Mouse (Mus musculus) layer of hippocampus, postnatal 10 days (tissue): ENCODE measurements around the gene Kcnab3. TPM values are rescaled to one million over a fixed set of nuclear protein-coding genes. Genes with fewer than 3 reads are reported as not detected.
"Not testable (repeated sequence)": the region's sequence is repeated elsewhere in the genome, so short reads cannot be mapped to it uniquely, and the experiment has no call there.

Experiments used
- DNase-seq, 2 experiments: peaks; one replicate each; pipeline ENCODE4 v3.0.0; 2021; ENCODE audit warnings: low spot score in 2 of 2
- long read RNA-seq: library from polyadenylated mRNA; stranded (forward); transcript quantifications from one replicate; pipeline ENCODE4 v2.0.0, GENCODE M21; 2023
- total RNA-seq, 2 experiments: library from RNA; stranded (reverse); gene quantifications; 2 replicates each; pipeline ENCODE4 v1.2.3; 2021

The Kcnab3 gene
- 10 to 100 TPM; 12.3 to 14.7 TPM for total RNA-seq
- long read RNA-seq, transcript Kcnab3-201 (14 exons, 2,538 nt), result major isoform, 11 of 16 reads
- long read RNA-seq, partial matches to known transcripts, result 3 of 16 reads
- long read RNA-seq, other reads (novel, unspliced or antisense), result 2 of 16 reads

DNA sequence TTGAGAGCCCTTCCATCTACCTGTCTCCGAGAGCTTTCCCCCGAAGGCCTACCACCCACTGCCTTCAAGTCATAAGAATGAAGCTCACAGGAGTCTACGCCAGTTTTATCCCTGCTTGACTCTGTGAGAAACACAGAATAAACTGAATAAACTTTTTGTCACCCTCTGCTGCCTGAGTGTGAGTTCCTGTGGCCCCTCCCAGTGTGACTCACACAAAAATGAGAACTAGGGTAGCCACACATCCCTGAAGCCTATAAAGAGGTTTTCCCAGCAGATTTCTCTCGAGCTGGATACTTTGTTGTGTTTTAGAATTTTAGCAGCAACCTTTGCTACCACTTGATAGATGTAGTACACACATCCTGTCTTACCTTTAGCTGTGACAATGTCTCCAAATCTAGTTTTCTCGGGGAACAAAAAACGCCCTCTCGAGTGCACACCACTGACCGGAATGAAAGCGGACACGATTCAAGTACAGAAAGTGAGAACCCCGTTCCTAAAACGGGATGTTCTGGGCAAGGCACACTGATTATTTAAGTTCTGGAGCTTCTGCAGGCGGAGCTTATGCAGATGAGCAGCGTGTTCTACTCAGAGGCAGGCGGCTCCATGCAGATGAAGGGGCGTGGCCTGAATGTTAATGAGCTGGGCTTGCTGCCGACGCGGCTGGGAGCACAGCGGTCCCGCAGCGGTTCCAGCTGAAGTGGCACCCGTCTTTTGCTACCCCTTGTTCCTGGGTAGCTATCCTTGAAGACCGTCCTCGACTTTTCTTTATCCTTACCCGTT, at the start of gene Kcnab3:
TSS of gene Kcnab3 (plus strand) at position 631 of the 780 bp plus-strand sequence.
- DNase-seq, result peak; percentile 81 to 82

GRCm38 (mm10) chr11:69277267-69277666, 48.8 kb upstream of the Kcnab3 start:
- DNase-seq, result no peak

DNA sequence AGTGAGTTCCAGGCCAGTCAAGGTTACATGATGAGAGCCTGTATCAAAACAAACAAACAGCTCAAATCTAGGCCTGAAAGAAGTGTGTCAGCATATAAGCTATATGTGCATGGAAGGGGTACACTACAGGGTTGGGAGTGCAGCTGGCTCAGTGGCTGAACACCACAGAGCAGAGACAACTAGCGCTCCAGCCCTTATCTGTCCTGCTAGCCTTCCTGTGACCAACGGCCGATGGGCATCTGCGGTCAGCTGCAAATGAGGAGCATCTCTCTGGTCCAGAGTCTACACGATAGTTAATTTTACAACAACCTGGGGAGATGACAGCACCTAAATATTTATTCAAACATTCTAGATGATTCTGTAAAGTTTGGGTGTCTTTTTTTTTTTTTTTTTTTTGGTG, 34.9 kb upstream of the Kcnab3 start:
- DNase-seq, result no peak

GRCm38 (mm10) chr11:69295286-69295685, 30.8 kb upstream of the Kcnab3 start:
- DNase-seq, result no peak

- DNase-seq, result no peak
These were observed 28.3 kb upstream of the Kcnab3 start for GRCm38 (mm10) chr11:69297799-69298198.

DNA sequence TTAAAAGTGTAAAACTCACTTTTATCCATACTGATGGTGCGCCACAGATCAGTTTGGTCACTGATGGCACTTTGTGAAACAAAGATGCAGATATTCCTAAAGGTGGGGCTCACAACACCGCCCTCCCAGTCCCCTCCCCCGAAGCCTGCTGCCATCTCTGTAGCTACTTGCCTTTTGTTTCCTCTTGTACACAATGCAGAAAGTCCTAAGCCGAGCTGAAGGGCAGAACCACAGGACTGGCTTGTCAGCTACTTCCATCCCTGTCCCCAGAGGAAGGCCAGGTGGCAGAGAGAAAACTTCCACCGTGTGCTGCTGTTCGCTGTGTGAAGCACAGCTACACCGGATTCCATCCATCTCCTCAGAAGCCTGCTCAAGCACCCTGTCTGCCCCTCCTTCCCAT, 27.8 kb upstream of the Kcnab3 start:
- DNase-seq, result no peak

DNA sequence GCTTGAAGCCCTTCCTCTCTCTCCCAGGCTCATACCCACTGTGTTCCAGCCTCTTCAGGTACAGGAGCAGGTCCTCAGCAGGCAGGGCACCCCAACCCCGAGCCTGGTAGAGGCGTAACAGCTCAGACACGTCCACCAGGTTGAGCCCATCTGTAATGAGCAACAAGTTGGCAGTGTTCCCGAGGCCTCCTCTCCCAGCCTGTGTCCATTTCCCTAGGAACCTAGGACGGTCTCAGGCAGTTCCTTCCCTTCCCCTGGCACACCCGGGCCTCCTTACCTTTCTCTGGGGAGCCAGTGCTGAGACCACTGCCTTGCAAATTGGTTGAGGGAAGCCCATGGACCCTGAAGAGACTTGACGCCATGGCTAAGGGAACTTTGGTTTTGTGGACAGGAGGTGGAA, 23.2 kb upstream of the Kcnab3 start:
- DNase-seq, result no peak

DNA sequence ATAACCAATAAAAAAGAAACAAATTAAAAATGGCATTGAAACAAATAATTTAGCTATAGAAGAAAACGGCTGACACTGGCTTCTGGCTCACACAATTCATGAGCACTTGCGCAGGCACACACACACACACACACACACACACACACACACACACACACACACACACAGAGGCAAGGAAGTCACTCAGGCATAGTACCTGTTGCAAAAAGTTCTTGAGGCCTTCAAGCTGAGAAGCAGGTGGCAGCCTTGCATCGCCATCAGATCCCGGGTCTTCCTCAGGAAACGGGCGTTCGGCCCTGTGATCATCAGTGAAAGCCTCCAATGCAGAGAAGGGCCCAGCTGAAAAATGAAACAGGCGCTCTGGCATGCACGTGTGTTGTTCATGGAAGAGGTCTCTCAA, 20.8 kb upstream of the Kcnab3 start:
- no peak for DNase-seq

GRCm38 (mm10) chr11:69306039-69306438, 20.0 kb upstream of the Kcnab3 start:
- DNase-seq, result no peak

DNA sequence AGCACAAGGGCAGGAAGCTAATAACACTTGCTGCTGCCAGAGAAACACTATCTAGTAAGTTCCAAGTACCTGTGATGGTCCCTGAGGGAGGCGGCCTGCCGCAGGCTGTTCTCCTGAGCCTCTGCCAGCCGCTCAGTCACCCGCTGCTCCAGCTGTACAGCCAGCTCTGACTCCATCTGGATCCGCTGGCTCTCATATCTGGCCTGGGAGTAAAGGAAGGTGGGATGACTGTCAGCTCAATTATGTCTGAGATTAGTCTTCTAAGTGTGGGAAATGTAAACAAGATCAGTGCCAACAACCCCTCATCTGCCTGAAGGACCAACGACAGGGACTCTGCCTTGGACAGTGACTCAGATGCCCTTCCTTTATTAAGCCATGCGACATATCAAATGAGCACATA, 14.8 kb upstream of the Kcnab3 start:
- no peak for DNase-seq

- DNase-seq, result no peak
These were observed 9.7 kb upstream of the Kcnab3 start for GRCm38 (mm10) chr11:69316361-69316760.

GRCm38 (mm10) chr11:69318000-69318399, 8.1 kb upstream of the Kcnab3 start:
- not testable (repeated sequence) for DNase-seq

GRCm38 (mm10) chr11:69321580-69321979, 4.5 kb upstream of the Kcnab3 start:
- no peak for DNase-seq

DNA sequence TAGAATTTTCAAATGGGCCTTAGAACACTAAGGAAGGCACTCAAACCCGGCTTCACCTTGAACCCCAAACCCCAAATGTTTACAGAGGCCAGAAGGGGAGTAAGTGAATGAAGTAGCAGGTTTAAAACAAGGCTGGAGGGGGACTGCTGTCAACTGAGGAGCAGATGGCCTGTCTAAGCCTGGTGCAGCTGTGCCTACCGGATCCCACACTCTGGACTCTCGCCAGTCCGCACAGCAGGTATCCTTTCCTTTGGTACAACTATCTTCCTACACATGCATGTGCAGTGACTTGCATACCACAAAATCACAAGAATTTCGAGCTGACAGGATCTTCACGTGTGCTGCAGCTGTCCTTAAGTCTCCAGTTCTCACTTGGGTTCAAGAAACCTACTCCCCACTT, 4.0 kb upstream of the Kcnab3 start:
- no peak for DNase-seq

DNA sequence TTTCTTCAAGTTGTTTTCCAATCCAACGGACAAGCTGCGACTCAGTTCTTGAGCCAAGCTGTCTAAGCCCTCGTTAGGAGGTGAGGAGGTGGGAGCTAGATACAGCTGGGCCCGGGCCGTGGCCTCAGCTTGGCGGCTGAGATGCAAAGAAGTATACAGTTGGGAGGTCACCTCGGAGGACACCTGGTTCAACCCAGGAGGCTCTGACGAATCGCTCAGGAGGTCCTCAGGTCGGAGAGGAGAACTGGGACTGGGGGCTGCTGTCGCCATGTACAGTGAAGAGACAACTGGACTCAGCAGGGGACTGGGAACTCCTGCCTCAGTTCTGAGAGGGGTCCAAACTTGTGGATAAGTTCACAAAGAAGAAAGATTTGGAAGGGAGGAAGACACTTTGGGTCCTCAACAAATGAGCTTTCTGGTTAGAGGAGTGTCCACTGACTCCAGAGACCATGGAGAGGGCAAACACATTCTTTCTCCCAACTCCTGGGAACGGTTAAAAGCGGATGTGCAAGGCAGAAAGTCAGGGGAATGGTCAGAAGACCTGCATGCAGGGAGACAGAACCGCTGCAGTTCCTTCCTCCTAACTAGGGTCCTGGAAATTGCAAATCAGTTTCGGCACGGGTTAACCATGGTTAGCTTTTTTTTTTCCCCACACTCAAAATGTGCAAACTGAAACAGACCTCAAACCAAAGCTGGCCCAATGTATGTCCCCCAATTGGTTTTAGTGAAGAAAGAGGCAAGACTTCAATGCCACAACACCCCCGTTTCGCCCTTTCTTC, 3.2 kb upstream of the Kcnab3 start:
- no peak for DNase-seq

DNA sequence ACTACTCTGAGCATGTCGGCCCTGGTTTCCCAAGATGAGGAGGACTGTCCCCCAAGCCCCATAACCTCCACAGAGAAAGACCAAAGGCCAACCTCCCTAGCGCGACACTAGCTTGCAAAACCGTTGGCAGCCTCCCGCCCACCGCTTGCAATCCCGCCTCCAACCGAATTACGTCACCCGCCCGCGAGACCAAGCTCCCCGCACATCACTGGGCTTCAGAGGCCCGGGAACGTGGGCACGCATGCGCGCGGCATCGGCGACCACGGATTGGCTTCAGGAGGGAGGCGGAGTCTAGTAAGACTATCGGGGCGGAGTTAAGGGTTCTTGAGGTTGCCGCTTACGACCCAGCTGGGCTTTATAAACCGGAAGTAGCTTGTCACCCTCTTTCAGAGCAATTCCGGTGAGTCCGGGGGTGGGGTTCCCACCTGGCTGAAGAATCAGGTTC, 2.4 kb upstream of the Kcnab3 start, which contains the start of the genes Cntrob and Trappc1:
TSS of gene Cntrob (minus strand) at position 109 of the 445 bp plus-strand sequence.
TSS of gene Trappc1 (plus strand) at position 314 of the 445 bp plus-strand sequence.
- DNase-seq, result peak; percentile 99

DNA sequence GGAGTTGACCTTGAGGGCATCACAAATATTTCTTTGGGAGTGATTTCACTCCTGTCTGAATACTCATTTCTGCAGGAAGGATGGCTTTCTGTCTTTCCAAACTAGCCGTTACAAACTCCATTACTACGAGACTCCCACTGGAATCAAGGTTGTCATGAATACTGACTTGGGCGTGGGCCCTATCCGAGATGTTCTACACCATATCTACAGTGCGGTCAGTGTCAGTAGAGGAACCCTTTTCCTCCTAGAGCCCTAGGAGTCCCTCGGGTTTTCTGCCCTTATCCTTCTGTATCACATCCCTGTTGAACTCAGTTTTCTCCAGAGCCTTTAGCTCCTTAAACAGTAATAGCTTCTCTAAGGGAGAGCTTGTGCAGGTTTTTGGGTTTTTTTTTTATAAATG, 1.3 kb upstream of the Kcnab3 start:
- no peak for DNase-seq

DNA sequence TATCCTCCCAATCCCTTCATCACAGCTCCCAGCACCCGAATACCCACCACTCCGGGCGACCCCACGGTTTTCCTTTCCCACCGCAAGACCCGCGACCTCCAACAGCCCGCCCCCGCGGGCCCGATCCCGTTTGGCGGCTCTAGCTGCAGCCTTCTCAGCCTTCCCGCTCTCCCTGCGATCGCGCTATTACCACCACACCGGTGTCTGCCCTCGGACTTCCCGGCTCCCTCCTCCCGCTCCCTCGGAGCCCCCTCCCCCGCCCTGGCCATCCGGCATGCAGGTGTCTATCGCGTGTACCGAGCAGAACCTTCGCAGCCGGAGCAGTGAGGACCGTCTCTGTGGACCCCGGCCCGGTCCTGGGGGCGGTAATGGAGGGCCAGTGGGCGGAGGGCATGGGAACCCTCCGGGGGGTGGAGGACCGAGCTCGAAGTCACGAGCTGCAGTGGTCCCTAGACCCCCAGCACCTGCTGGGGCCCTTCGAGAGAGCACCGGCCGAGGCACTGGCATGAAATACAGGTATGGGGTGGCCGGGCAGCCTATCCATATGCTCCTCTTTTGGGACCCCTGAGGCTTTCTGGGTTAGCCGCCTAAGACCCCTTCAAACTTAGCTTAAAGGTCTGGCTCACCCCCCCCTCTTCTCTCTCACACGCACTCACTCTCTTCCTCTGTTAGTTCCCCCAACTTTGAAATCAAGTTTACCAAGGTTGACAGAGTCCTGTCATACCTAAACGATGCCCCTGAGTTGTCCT, 524 bp downstream of the Kcnab3 start:
- DNase-seq, result no peak

DNA sequence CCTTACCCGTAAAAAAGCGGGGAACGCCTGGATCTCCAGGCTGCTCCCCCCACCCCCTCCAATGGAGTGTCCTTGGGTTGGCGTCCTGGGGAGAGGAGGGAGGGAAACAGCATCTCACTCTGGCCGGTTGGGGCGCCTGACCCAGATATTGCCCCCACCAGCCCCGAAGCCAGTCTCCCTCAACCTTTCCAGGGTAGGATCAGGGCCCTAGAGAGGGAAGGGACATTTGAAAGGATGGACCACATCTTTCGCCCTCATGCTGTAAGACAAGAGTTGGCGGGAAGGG, 1.0 kb downstream of the Kcnab3 start:
- no peak for DNase-seq

GRCm38 (mm10) chr11:69327648-69328047, 1.6 kb downstream of the Kcnab3 start:
- DNase-seq, result no peak

DNA sequence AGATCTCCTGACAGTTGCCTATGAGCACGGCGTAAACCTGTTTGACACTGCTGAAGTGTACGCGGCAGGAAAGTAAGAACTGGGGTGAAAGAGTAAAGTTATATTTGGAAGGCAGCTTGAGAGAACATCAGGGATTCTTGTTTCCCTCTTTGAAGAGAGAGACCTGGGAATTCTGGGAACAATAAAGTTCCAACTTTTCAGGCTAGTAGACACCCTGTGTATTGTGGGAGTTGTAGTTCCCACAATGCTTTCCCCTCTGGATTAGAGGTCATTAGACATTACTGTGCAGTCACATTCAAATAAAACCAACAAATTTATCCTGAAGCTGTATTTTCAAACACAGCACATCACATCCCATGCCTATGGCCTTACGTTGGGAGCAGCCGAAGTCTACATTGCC, 2.5 kb downstream of the Kcnab3 start:
- no peak for DNase-seq

DNA sequence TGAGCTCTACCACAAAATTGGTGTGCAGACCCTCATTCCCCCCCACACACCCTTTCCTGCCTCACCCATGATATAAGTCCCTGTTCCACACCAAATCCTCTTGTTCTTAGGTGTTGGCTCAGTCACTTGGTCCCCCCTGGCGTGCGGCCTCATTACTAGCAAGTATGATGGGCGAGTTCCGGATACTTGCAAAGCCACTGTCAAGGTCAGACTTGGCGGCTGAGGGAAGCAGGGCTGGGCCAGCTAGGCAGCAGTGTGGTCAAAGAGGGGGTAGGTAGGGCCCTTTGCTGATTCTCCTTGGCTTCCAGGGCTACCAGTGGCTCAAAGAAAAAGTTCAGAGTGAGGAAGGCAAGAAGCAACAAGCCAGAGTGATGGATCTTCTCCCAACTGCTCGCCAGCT, 5.1 kb downstream of the Kcnab3 start:
- no peak for DNase-seq
